Mouse (Mus musculus) limb, embryonic 14.5 days (tissue): ENCODE results near the gene Cd3e. TPM values are rescaled to one million over a fixed set of nuclear protein-coding genes. Genes with fewer than 3 reads are reported as not detected.

ENCODE experiments used
- ATAC-seq: fragments of 200-750 bp; cut with Nextera tagmentation; 2 replicates; pipeline ENCODE4 v1.8.0; 2017; ENCODE audit warnings: low read depth, moderate number of reproducible peaks, moderate TSS enrichment; ENCODE audit not compliant: low FRiP score
- DNase-seq: peaks from one replicate; pipeline ENCODE4 v3.0.0-alpha.2; 2015; ENCODE audit warnings: low spot score
- H3K27ac ChIP-seq: fragments of 300-500 bp; sonication (generic); replicated peaks from 2 replicates; pipeline ENCODE4 v1.5.1; 2014; ENCODE audit warnings: low read depth, mild to moderate bottlenecking, low read length, moderate library complexity, mixed read lengths
- H3K27me3 ChIP-seq: fragments of 300-500 bp; sonication (generic); 2 replicates; pipeline ENCODE4 v1.6.1; 2014; ENCODE audit warnings: low read length, mixed read lengths; ENCODE audit not compliant: control insufficient read depth, insufficient read depth
- H3K36me3 ChIP-seq: fragments of 300-500 bp; sonication (generic); 2 replicates; pipeline ENCODE4 v1.6.1; 2014; ENCODE audit warnings: mild to moderate bottlenecking, low read length, moderate library complexity, mixed read lengths; ENCODE audit not compliant: control insufficient read depth, insufficient read depth
- H3K4me1 ChIP-seq: fragments of 300-500 bp; sonication (generic); 2 replicates; pipeline ENCODE4 v1.6.1; 2014; ENCODE audit warnings: antibody characterized with exemption, low read length, mixed read lengths; ENCODE audit not compliant: control insufficient read depth, insufficient read depth
- H3K4me2 ChIP-seq: fragments of 300-500 bp; sonication (generic); replicated peaks from 2 replicates; pipeline ENCODE4 v1.6.1; 2014; ENCODE audit warnings: low read depth, mild to moderate bottlenecking, low read length, moderate library complexity; ENCODE audit not compliant: severe bottlenecking
- H3K4me3 ChIP-seq: fragments of 300-500 bp; sonication (generic); replicated peaks from 2 replicates; pipeline ENCODE4 v1.5.1; 2014; ENCODE audit warnings: low read length
- H3K9ac ChIP-seq: fragments of 300-500 bp; sonication (generic); 2 replicates; pipeline ENCODE4 v1.6.1; 2014; ENCODE audit warnings: mild to moderate bottlenecking, low read depth, low read length, moderate library complexity; ENCODE audit not compliant: severe bottlenecking
- H3K9me3 ChIP-seq: fragments of 300-500 bp; sonication (generic); 2 replicates; pipeline ENCODE4 v1.6.1; 2016; ENCODE audit warnings: low read length; ENCODE audit not compliant: control insufficient read depth
- POLR2A ChIP-seq: fragments of 200-500 bp; IDR thresholded peaks from 2 replicates; pipeline ENCODE4 v1.8.0; 2012; ENCODE audit warnings: inconsistent platforms, mild to moderate bottlenecking, moderate library complexity, borderline replicate concordance; ENCODE audit not compliant: insufficient read depth, insufficient read length; ENCODE audit errors: extremely low read depth
- WGBS: fragments of 180-500 bp; shearing (Covaris S2); extraction: QIAGEN DNeasy Blood & Tissue Kit; methylation state at CpG from one replicate; pipeline ENCODE4 v1.1.7; 2014; 5-methylcytosine and 5-hydroxymethylcytosine counted together
- polyA plus RNA-seq, 2 experiments: library from polyadenylated mRNA; depleted of rRNA in 1 of 2; stranded (reverse) in 1 of 2; unstranded in 1 of 2; fragments of >200 nt; fragmentation: Nextera tagmentation in 1 of 2; extraction: Ambion mirVana in 1 of 2; gene quantifications; 2 replicates each; pipeline versions ENCODE4 v1.2.1 to v1.2.3; 2012 to 2014

The Cd3e gene
- polyA plus RNA-seq, 2 experiments: 0.07 to 0.10 TPM

GRCm38 (mm10) chr9:45015841-45016240 is 6.4 kb upstream of the Cd3e start:
- DNase-seq: no peak
- Histone ChIP-seq H3K9ac (no peak overlapping the region), H3K9me3 (no peaks in the 10 kb centered on the region), H3K36me3 (no peaks in the 10 kb centered on the region), H3K4me3 (no peak overlapping the region), H3K4me2 (no peak overlapping the region), H3K4me1 (no peaks in the 10 kb centered on the region), H3K27me3 (no peaks in the 10 kb centered on the region), H3K27ac (no peak overlapping the region)
- no peak for ATAC-seq
- no peak for TF ChIP-seq POLR2A
- WGBS: 64% methylated on average over 3 of the region's 3 CpGs

GRCm38 (mm10) chr9:45014879-45015278 is 5.5 kb upstream of the Cd3e start:
- Histone ChIP-seq H3K9ac (no peak overlapping the region), H3K4me3 (no peak overlapping the region), H3K4me2 (no peak overlapping the region), H3K36me3 (no peaks in the 10 kb centered on the region), H3K27me3 (no peaks in the 10 kb centered on the region), H3K9me3 (no peaks in the 10 kb centered on the region), H3K4me1 (no peaks in the 10 kb centered on the region), H3K27ac (no peak overlapping the region)
- TF ChIP-seq POLR2A: no peak
- ATAC-seq: no peak
- no peak for DNase-seq
- 39% methylated on average over 2 of the region's 2 CpGs for WGBS

GRCm38 (mm10) chr9:45011291-45011690 is 1.9 kb upstream of the Cd3e start:
- WGBS: 35% methylated on average over 6 of the region's 6 CpGs
- DNase-seq (no peak), ATAC-seq (no peak)
- Histone ChIP-seq H3K27ac (no peak overlapping the region), H3K4me1 (no peaks in the 10 kb centered on the region; the same call in 1 of the 2 replicates), H3K4me3 (no peak overlapping the region), H3K4me2 (no peak overlapping the region), H3K9ac (no peak overlapping the region), H3K36me3 (no peaks in the 10 kb centered on the region), H3K9me3 (no peaks in the 10 kb centered on the region), H3K27me3 (no peaks in the 10 kb centered on the region)
- TF ChIP-seq POLR2A: no peak

GRCm38 (mm10) chr9:45010461-45010860 is 1.0 kb upstream of the Cd3e start:
- no peak overlapping the region for H3K27ac ChIP-seq
- DNase-seq: no peak
- no peaks in the 10 kb centered on the region for H3K9me3 ChIP-seq
- H3K4me2 ChIP-seq: no peak overlapping the region
- no peak overlapping the region for H3K4me3 ChIP-seq
- TF ChIP-seq POLR2A: no peak
- H3K9ac ChIP-seq: no peak overlapping the region
- no peak for ATAC-seq
- 78% methylated on average over 4 of the region's 4 CpGs for WGBS
- no peaks in the 10 kb centered on the region for H3K27me3 ChIP-seq
- no peaks in the 10 kb centered on the region; the same call in 1 of the 2 replicates for H3K4me1 ChIP-seq
- H3K36me3 ChIP-seq: no peaks in the 10 kb centered on the region

- no peak for TF ChIP-seq POLR2A
- ATAC-seq: no peak
- no peak overlapping the region for H3K27ac ChIP-seq
- H3K9ac ChIP-seq: no peak overlapping the region
- no peaks in the 10 kb centered on the region for H3K27me3 ChIP-seq
- no peaks in the 10 kb centered on the region for H3K9me3 ChIP-seq
- DNase-seq: no peak
- WGBS: 81% methylated on average over 4 of the region's 4 CpGs
- no peaks in the 10 kb centered on the region for H3K36me3 ChIP-seq
- H3K4me2 ChIP-seq: no peak overlapping the region
- H3K4me3 ChIP-seq: no peak overlapping the region
- no peaks in the 10 kb centered on the region; the same call in 1 of the 2 replicates for H3K4me1 ChIP-seq
These were observed 1.1 kb downstream of the Cd3e start for GRCm38 (mm10) chr9:45008342-45008741.

- Histone ChIP-seq H3K9me3 (no peaks in the 10 kb centered on the region), H3K27me3 (no peaks in the 10 kb centered on the region), H3K4me3 (no peak overlapping the region), H3K27ac (no peak overlapping the region), H3K36me3 (no peaks in the 10 kb centered on the region), H3K9ac (no peak overlapping the region), H3K4me2 (no peak overlapping the region), H3K4me1 (no peaks in the 10 kb centered on the region; the same call in 1 of the 2 replicates)
- ATAC-seq (no peak), DNase-seq (no peak)
- TF ChIP-seq POLR2A: no peak
- 77% methylated on average over 12 of the region's 12 CpGs for WGBS
These were observed 2.0 kb downstream of the Cd3e start for GRCm38 (mm10) chr9:45007404-45007803.
